Mouse (Mus musculus) kidney, adult 9 months (tissue): ENCODE results near the gene Myrfl.

Source experiments
- DNase-seq: peaks from one replicate; pipeline ENCODE4 v3.0.0; 2022

The Myrfl gene

GRCm38 (mm10) chr10:116912850-116913249 is 16.1 kb upstream of the Myrfl start:
- DNase-seq = no peak

- DNase-seq = no peak
These were observed 12.4 kb upstream of the Myrfl start for GRCm38 (mm10) chr10:116908901-116909642.

- DNase-seq = no peak
These were observed 10.1 kb upstream of the Myrfl start for GRCm38 (mm10) chr10:116906794-116907193.

DNA sequence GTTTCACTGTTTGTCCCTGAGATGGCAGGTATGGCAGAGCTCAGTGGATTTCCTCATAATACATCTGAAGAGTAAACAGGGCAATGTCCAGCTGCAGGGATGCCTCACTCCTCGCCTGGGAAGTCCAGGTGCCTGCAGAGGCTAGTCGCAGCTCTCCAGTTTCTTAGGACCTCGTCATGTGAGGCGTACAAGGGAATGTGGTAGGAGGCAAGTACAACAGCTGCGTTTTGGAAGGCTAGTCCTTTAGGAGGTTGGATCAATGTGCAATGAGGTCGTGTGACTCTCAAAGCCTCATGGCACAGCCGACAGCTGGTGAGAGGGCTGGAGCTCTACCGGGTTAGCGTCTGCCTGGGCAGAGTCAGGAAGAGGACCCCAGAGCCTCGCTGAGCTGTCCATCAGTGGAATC is 7.8 kb upstream of the Myrfl start:
- no peak for DNase-seq

DNA sequence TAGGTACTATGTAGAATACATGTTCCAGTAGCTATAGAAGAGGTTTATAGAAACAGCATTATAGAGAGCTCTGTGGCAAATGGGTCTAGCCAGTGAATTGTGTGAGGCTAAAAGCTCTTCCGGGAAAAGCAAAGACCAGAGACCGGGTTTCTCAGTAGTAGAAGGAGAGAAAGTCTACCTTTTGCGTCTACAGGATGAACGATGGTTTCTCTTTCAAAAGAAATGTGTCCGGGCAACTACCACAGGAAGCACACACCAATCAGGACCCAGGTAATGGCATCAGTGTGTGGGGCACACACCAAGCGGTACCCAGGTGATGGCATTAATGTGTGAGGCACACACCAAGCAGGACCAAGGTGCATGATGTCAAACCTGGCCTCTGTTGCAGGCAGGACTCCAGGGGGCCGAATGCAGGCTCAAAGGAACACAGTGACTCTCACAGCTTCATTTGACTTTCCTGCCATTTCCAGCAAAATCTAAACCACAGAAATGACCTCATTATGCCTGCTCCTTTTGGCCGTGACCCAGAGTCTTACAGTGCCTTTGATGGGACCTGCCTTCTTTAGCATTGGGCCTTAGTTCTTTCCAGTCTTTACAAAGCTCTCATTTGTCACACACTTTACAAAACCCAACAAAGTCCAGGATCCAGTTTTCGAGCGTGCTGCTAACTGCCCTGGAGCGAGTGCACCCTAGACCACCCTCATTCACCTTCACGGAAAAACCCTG is 1.4 kb downstream of the Myrfl start:
- DNase-seq = no peak

DNA sequence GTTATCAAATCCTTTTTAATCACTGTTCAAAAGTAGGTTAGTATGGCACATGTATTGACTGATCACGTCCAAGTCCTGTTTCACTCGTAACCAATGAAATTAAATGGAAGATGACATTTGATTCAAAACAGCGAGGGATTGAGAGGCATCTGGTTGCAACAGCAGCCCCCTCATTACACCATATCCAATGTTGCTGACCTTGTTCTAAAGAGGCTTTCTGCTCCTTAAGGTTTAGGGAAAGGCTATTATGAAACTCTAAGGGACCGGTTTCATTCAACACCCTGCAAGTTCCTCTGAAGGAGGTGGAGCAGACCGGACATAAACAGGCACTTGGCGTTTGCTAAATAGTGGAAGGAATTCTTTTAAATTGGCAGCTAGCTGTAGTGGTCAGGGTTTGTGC is 2.2 kb downstream of the Myrfl start:
- no peak for DNase-seq

- peak; percentile 46 for DNase-seq
These were observed 3.0 kb downstream of the Myrfl start for GRCm38 (mm10) chr10:116893753-116894152.

DNA sequence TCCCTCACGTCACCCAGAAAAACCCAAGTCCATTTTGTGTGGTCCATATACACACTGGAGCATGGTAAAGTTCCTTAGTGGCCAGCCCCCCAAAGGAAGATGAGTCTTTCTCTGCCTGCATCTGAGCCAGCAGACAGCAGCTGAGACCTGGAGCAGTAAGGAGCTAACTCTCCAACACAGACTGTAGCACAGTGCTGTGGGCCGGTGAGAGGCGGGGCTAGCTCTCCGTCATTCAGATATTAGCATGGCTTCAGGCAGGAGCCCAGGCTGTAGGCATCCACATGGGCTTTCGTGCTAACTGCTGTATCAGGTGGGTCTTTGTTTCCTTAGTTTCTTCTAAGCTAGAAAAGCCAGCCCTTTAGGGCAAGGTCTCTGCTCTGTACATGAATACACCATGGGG is 6.1 kb downstream of the Myrfl start:
- no peak for DNase-seq

- no peak for DNase-seq
These were observed 12.2 kb downstream of the Myrfl start for GRCm38 (mm10) chr10:116884552-116884951.

GRCm38 (mm10) chr10:116883531-116883930 is 13.2 kb downstream of the Myrfl start:
- DNase-seq = no peak

GRCm38 (mm10) chr10:116877436-116877835 is 19.3 kb downstream of the Myrfl start:
- DNase-seq = no peak

- no peak for DNase-seq
These were observed 22.2 kb downstream of the Myrfl start for GRCm38 (mm10) chr10:116874490-116874889.

DNA sequence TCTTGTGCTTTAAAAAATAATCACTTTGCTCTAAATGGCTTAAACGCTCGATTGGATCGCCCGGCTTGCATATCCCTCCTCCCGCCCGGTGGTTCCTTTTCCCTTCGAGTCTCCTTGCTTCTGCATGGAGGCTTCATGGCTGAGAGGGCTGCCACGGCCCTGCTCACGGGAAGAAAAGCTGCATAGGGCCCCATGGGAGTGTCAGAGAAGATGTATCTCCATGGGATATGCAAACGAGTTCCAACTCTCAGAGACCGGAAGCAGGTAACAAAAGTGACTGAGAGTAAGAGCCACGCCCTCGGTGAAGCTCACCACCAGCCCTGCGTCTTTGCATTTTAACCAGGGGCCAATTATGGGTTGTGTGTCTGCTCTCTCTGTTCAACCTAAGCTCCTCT is 24.7 kb downstream of the Myrfl start:
- no peak for DNase-seq

- no peak for DNase-seq
These were observed 25.2 kb downstream of the Myrfl start for GRCm38 (mm10) chr10:116871329-116872015.

- DNase-seq = no peak
These were observed 25.9 kb downstream of the Myrfl start for GRCm38 (mm10) chr10:116870819-116871218.

GRCm38 (mm10) chr10:116853159-116853845 is 43.4 kb downstream of the Myrfl start:
- DNase-seq = no peak

DNA sequence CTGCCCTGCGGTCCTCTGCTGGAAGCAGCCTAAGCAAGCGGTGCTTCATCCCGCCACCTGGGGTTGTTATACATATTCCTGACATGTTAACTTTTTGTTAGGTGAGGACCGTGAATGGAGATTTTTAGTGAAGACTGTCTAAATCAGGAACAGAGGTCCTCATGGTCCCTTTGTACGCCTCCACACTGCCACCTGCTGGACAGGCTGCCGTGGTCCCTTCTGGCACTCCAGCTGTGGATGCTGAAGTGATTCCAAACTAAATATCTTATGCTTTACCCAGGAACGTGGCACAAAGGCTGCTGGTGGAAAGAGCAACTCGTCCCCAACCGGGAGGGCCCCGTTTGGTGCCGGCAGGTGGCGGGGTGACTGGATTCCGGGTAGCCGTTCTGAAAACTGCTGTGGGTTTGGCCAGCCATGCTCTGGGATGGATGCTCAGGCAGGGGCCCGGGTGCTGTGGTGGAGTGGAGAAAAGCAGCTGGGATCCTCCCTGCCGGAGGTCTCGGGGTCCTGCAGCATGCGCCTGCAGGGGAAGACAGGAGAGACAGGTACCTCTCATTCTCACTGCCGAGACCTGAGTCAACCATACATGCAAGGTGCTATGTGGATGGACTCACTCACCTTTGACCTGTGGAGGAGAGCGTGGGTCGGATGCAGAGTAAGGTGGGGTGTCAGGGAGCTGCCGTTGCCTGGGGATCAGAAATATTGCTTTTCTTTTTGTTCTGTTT is 47.8 kb downstream of the Myrfl start:
- DNase-seq = peak; percentile 79

DNA sequence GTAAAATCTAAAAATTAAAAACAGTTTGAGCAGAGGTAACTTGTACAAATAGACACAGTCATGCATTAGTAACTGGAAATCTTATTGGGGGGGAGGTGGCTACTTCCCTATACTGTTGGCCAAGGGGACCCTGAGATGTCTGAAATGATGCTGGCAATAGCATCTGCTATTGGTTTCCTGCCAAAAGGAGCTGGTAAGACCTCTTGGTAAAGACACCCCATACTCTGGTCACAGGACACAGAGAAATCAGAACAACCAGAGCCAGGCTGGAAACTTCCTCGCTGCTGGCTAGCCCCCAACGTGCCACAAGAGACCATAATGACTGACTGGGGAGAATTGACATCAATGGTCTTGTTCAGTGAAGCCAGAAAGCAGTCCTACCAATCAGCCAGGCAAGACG is 55.2 kb downstream of the Myrfl start:
- DNase-seq = no peak

DNA sequence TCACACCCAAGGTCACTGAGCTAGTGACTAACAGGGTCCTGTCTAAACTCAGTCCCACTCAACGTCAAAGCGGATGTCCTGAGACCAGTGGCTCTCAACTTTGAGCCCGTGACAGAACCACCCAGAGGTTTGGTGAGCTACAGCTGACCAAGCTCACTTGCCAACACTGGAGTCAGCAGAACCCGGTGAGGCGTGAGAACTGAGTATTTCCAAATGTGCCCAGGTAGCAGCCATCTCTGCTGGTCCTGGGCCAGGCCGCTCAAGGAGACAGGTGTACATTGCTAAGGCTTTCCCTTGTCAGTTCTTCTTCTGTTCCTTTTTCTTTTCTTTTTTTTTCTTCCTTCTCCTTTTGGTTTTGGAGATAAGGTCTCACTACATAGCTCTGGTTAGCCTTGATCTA is 66.0 kb downstream of the Myrfl start:
- peak; percentile 56 for DNase-seq

DNA sequence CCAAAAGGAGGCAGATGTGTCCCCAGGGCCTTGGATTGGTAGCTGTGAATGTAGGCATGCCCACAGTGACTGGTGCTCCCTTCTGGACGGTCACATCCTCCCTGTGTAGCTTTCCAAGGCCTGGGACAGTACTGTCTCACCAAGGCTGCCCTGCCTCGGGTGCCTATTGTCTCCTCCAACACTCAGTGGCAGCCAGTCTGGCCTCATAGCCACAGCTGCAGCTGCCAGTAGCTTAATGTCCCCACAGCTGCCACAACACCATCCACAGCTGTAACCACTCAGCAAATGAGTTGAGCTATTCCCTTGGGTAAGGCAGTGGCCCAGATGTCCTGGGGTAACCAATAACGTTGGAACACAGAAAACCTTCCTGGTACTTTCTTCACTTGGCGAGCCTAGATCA is 68.6 kb downstream of the Myrfl start:
- DNase-seq = no peak

GRCm38 (mm10) chr10:116827306-116827705 is 69.4 kb downstream of the Myrfl start:
- no peak for DNase-seq

DNA sequence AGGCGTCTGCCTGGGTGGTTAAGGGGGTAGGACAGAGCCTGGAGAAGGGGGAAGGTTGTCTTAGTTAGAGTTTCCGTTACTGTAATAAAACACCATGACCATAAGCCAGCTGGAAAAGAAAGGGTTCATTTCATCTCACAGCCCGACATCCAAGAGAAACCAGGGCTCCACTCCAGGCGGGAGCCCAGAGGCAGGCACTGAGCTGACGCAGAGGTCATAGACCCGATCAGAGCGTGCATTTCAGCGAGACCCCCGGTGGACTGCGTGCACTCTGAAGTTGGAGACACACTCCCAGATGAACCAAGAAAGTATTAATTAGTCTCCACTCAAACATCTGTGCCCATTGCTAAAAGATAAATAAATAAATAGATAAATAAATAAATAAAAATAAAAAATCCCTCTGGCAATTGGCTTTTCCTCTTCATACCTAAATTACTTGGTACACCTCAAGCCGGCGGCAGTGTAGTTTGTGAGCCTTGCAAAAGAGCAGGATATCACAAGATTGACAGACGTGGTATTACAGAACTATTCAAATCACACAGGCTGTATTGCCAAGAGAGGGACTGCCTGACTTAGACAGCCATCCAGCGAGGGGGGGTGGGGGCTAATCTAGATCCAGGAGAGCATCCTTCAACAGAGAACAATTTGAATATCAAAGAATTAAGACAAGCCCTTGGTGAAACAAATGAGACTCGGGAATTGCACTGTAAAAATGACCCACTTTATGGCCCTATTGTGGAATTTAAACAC is 81.2 kb downstream of the Myrfl start:
- DNase-seq = no peak
